Mouse (Mus musculus): ENCODE data around the gene Ipo7.
A peak's percentile ranks its signal among the peaks of the same experiment; 100 is the strongest.

- peak; percentile 15; the same call in 1 of the 2 replicates for TF ChIP-seq POLR2A (IDR thresholded peaks at IDR 0.05; ENCODE audit: borderline replicate concordance, extremely low read depth, insufficient read depth, insufficient read length, poor library complexity, severe bottlenecking)
- TF ChIP-seq CTCF (IDR thresholded peaks at IDR 0.05; ENCODE audit: borderline replicate concordance, extremely low read depth, insufficient read depth, insufficient read length) = no peak
Observed at GRCm38 (mm10) chr7:109986133-109986669, 31.9 kb upstream of the Ipo7 start.
